Mouse (Mus musculus): Measurements from ENCODE around the gene D1Ertd622e.

The D1Ertd622e gene

GRCm38 (mm10) chr1:97632545-97633256, 29.2 kb downstream of the D1Ertd622e start:
- DNase-seq = no peak

- DNase-seq = no peak
Measured at GRCm38 (mm10) chr1:97631843-97632470, 29.9 kb downstream of the D1Ertd622e start.

GRCm38 (mm10) chr1:97630146-97630545, 31.7 kb downstream of the D1Ertd622e start:
- no peak for DNase-seq

GRCm38 (mm10) chr1:97628859-97629258, 33.0 kb downstream of the D1Ertd622e start:
- no peak for DNase-seq

GRCm38 (mm10) chr1:97628016-97628415, 33.9 kb downstream of the D1Ertd622e start:
- DNase-seq = no peak

- DNase-seq = no peak
Measured at GRCm38 (mm10) chr1:97625427-97625826, 36.4 kb downstream of the D1Ertd622e start.

- no peak for DNase-seq
Measured at GRCm38 (mm10) chr1:97624386-97624785, 37.5 kb downstream of the D1Ertd622e start.

GRCm38 (mm10) chr1:97623214-97623856, 38.5 kb downstream of the D1Ertd622e start:
- DNase-seq = no peak

- no peak for DNase-seq
Measured at GRCm38 (mm10) chr1:97622574-97623208, 39.2 kb downstream of the D1Ertd622e start.

GRCm38 (mm10) chr1:97619621-97620320, 42.1 kb downstream of the D1Ertd622e start:
- no peak for DNase-seq

GRCm38 (mm10) chr1:97615525-97615924, 46.3 kb downstream of the D1Ertd622e start:
- DNase-seq = no peak

GRCm38 (mm10) chr1:97614531-97615462, 47.1 kb downstream of the D1Ertd622e start:
- DNase-seq = no peak

- no peak for DNase-seq
Measured at GRCm38 (mm10) chr1:97611747-97612146, 50.1 kb downstream of the D1Ertd622e start.

- no peak for DNase-seq
Measured at GRCm38 (mm10) chr1:97603361-97603760, 58.5 kb downstream of the D1Ertd622e start.

GRCm38 (mm10) chr1:97600371-97600770, 61.5 kb downstream of the D1Ertd622e start:
- no peak for DNase-seq

GRCm38 (mm10) chr1:97599101-97599500, 62.8 kb downstream of the D1Ertd622e start:
- DNase-seq = no peak

GRCm38 (mm10) chr1:97588561-97588960, 73.3 kb downstream of the D1Ertd622e start:
- DNase-seq = no peak

- DNase-seq = no peak
Measured at GRCm38 (mm10) chr1:97585106-97585505, 76.8 kb downstream of the D1Ertd622e start.

GRCm38 (mm10) chr1:97584171-97584570, 77.7 kb downstream of the D1Ertd622e start:
- no peak for DNase-seq

GRCm38 (mm10) chr1:97583085-97583484, 78.8 kb downstream of the D1Ertd622e start:
- no peak for DNase-seq

GRCm38 (mm10) chr1:97580680-97581079, 81.2 kb downstream of the D1Ertd622e start:
- peak; percentile 37 to 49 for DNase-seq

GRCm38 (mm10) chr1:97580270-97580669, 81.6 kb downstream of the D1Ertd622e start:
- peak; percentile 77 to 91 for DNase-seq

Measured in thymus, postnatal 36 days (tissue).